Mouse (Mus musculus): ENCODE measurements around the gene 1110059G10Rik. TPM values are rescaled to one million over a fixed set of nuclear protein-coding genes. Genes with fewer than 3 reads are reported as not detected.

The 1110059G10Rik gene
- polyA plus RNA-seq, 1 experiment, result 3.2 TPM

DNA sequence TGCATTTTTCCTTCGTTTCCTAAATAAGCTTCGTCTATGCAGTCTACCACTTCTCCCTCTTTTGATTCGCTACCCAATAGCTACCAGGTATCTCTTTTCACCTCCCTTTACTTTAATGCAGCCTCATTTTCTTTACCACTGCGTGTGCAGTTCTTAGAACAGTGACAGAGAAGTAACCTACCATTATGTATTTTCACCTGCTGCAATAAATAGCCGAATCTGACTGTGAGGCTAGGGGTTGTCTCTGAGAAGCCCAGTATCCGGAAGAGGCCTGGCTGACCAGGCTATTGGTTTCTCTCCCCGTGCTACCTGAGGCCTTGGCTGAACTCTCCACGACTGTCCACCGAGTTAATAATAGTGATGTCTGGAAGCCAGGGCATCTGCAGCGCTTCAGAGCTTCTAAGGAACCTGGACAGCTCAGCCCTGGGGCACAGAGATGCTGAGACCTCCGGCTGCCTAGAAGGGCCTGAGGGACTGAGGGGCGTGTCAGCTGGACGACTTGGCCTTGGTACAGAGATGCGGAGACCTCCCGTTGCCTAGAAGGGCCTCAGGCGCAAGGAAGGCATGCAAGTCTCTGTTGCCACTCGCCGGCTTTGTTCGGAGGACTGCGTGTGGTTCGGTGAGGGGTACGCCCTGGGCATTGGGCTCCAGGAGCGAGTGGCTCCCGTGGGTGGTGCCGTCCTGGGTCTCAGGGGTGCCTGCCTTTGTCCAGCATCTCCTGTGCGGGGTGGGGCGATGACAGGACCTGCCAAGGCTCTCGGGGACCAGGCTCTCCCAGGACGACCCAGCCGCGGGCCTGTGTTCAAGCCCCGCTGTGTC, 47.9 kb downstream of the 1110059G10Rik start:
- Histone ChIP-seq H3K4me1 (replicated peaks; ENCODE audit: control insufficient read depth, insufficient read depth, low read length) (no peaks in the 10 kb centered on the region), H3K4me3 (ENCODE audit: control insufficient read depth, insufficient read depth, low read length) (no peak overlapping the region), H3K27ac (ENCODE audit: control insufficient read depth, insufficient read depth, low read length) (no peak overlapping the region), H3K36me3 (ENCODE audit: control insufficient read depth, insufficient read depth, low read length) (no peaks in the 10 kb centered on the region), H3K27me3 (ENCODE audit: control insufficient read depth, insufficient read depth, low read length) (no peaks in the 10 kb centered on the region)
- DNase-seq, result no peak
- WGBS, result 37% methylated on average over 32 of the region's 32 CpGs
- TF ChIP-seq CTCF (IDR thresholded peaks at IDR 0.05; ENCODE audit: borderline replicate concordance, control insufficient read depth, extremely low read depth, insufficient read depth, low read length, poor library complexity), result no peak

GRCm38 (mm10) chr9:122901047-122901446, 49.8 kb downstream of the 1110059G10Rik start:
- H3K36me3 ChIP-seq (ENCODE audit: control insufficient read depth, insufficient read depth, low read length), result no peaks in the 10 kb centered on the region
- DNase-seq, result no peak
- H3K4me3 ChIP-seq (ENCODE audit: control insufficient read depth, insufficient read depth, low read length), result no peak overlapping the region
- WGBS, result 87% methylated on average over 2 of the region's 2 CpGs
- TF ChIP-seq POLR2A (IDR thresholded peaks at IDR 0.05; ENCODE audit: control insufficient read depth, extremely low read depth, insufficient read depth, low read length, poor library complexity) (no peak), CTCF (IDR thresholded peaks at IDR 0.05; ENCODE audit: borderline replicate concordance, control insufficient read depth, extremely low read depth, insufficient read depth, low read length, poor library complexity) (no peak)
- H3K27me3 ChIP-seq (ENCODE audit: control insufficient read depth, insufficient read depth, low read length), result no peaks in the 10 kb centered on the region
- H3K4me1 ChIP-seq (replicated peaks; ENCODE audit: control insufficient read depth, insufficient read depth, low read length), result no peaks in the 10 kb centered on the region
- no peak overlapping the region for H3K27ac ChIP-seq (ENCODE audit: control insufficient read depth, insufficient read depth, low read length)

Other genes starting within 250 kb of the 1110059G10Rik start
- not detected in 2 replicates for gene Topaz1, start 203.7 kb downstream of the 1110059G10Rik start, polyA plus RNA-seq (2012; rRNA removed)
- gene Tcaim, start 145.5 kb downstream of the 1110059G10Rik start, polyA plus RNA-seq (2012; rRNA removed), result 3.6 and 4.5 TPM in 2 replicates
- not detected in 2 replicates for gene Gm35549, start 107.0 kb downstream of the 1110059G10Rik start, polyA plus RNA-seq (2012; rRNA removed)
- 55.0 and 56.2 TPM in 2 replicates for gene Zfp445, start 85.0 kb downstream of the 1110059G10Rik start, polyA plus RNA-seq (2012; rRNA removed)
- gene Zkscan7, start 65.3 kb downstream of the 1110059G10Rik start, polyA plus RNA-seq (2012; rRNA removed), result 2.8 and 3.0 TPM in 2 replicates
- gene Zfp105, start 27.9 kb downstream of the 1110059G10Rik start, polyA plus RNA-seq (2012; rRNA removed), result 0.20 and 0.23 TPM in 2 replicates
- gene Kif15, start within 50 bp of the 1110059G10Rik start, polyA plus RNA-seq (2012; rRNA removed), result 40.1 and 62.8 TPM in 2 replicates
- gene Tmem42, start 70.3 kb upstream of the 1110059G10Rik start, polyA plus RNA-seq (2012; rRNA removed), result 15.7 and 18.5 TPM in 2 replicates
- 0.18 and 0.36 TPM in 2 replicates for gene Tgm4, start 83.7 kb upstream of the 1110059G10Rik start, polyA plus RNA-seq (2012; rRNA removed)
- 173 and 229 TPM in 2 replicates for gene Zdhhc3, start 162.2 kb upstream of the 1110059G10Rik start, polyA plus RNA-seq (2012; rRNA removed)
- 40.4 and 41.3 TPM in 2 replicates for gene Exosc7, start 162.2 kb upstream of the 1110059G10Rik start, polyA plus RNA-seq (2012; rRNA removed)
- 19.2 and 20.0 TPM in 2 replicates for gene Clec3b, start 199.9 kb upstream of the 1110059G10Rik start, polyA plus RNA-seq (2012; rRNA removed)

All from thymus, adult 2 months (tissue).